Mouse (Mus musculus) adrenal gland, adult 8-10 months (tissue): ENCODE measurements around the gene Atxn2. TPM values are rescaled to one million over a fixed set of nuclear protein-coding genes. Genes with fewer than 3 reads are reported as not detected.

Source experiments
- microRNA-seq, 2 experiments: library from miRNA; unstranded; fragments of <30 nt; microRNA quantifications; one replicate each; pipeline ENCODE4 v1.2.0; 2022
- total RNA-seq, 4 experiments: library from RNA; stranded (reverse); gene quantifications; 2 replicates each; pipeline ENCODE4 v1.2.4; 2022

Atxn2 gene
- total RNA-seq, 4 experiments from 2014 or later = 177 to 211 (median 197) TPM

Small RNA genes within 50 kb of the gene (microRNA-seq; reads per million reads assigned to microRNA genes)
- gene Mir7031 = 2.3 to 3.4 reads per million in 2 experiments

Other genes starting within 250 kb of the Atxn2 start
- gene Adam1b, start 207.9 kb upstream of the Atxn2 start, total RNA-seq = under 1 TPM in 2 of 4 experiments, not detected in 2; 0.12 to 0.16 TPM
- 10 to 100 TPM in 2 of 4 experiments, 1 to 10 TPM in 2; 4.6 to 15.8 (median 9.0) TPM for gene Adam1a, start 165.9 kb upstream of the Atxn2 start, total RNA-seq
- not detected for gene Gm42878, start 165.9 kb upstream of the Atxn2 start, total RNA-seq
- gene Mapkapk5, start 165.4 kb upstream of the Atxn2 start, total RNA-seq = 10 to 100 TPM; 59.5 to 85.2 (median 79.4) TPM
- 1,000 to 10,000 TPM in 2 of 4 experiments, 100 to 1,000 TPM in 2; 881 to 2,723 (median 1,517) TPM for gene Aldh2, start 117.5 kb upstream of the Atxn2 start, total RNA-seq
- 10 to 100 TPM; 20.1 to 26.0 (median 22.8) TPM for gene Acad12, start 92.4 kb upstream of the Atxn2 start, total RNA-seq
- 10 to 100 TPM; 24.7 to 29.8 (median 28.3) TPM for gene Acad10, start 50.8 kb upstream of the Atxn2 start, total RNA-seq
- 10 to 100 TPM; 50.2 to 66.2 (median 58.5) TPM for gene Brap, start 50.8 kb upstream of the Atxn2 start, total RNA-seq
- gene Sh2b3, start 126.3 kb downstream of the Atxn2 start, total RNA-seq = 10 to 100 TPM; 34.5 to 37.3 (median 36.0) TPM
- gene Pheta1, start 137.6 kb downstream of the Atxn2 start, total RNA-seq = 1 to 10 TPM; 6.3 to 9.5 (median 7.5) TPM